Mouse (Mus musculus): ENCODE measurements around the gene Polr2h.

DNA sequence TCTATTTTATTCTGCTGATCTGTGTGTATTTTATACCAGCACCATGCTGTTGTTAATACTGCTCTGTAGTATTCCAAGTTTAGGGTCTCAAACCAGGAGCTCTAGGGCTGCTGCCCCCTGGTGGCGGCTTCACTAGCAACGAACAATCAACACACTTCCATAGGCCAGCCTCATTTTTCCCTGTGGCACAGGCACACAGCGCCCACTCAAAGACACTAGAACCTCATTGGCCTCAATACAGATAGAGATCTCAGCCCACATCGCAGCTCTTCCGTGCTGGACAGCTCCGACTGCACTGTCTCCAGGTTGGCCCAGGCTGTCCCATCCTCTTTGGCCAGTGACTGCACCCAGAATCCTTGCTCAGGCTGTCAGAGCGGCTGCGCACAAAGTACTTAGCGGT is 47.8 kb downstream of the Polr2h start:
- no peak for TF ChIP-seq POLR2A (IDR thresholded peaks at IDR 0.05; ENCODE audit: control insufficient read depth, low read depth, low read length)
- peak; percentile 59; the same call in 1 of the 2 replicates for TF ChIP-seq CTCF (IDR thresholded peaks at IDR 0.05; ENCODE audit: control insufficient read depth, insufficient read depth, insufficient replicate concordance, low read depth, low read length)

Data from testis, adult 2 months (tissue).